Mouse (Mus musculus): ENCODE measurements around the gene Agtr1a.

- TF ChIP-seq POLR2A (IDR thresholded peaks at IDR 0.05; ENCODE audit: control insufficient read depth, extremely low read depth, insufficient read depth, low read length, poor library complexity), result no peak
- no peak for TF ChIP-seq CTCF (IDR thresholded peaks at IDR 0.05; ENCODE audit: borderline replicate concordance, control insufficient read depth, extremely low read depth, insufficient read depth, low read length, poor library complexity)
Measured at GRCm38 (mm10) chr13:30346881-30347280, 10.6 kb downstream of the Agtr1a start.
